Mouse (Mus musculus): ENCODE data around the gene Nckap1l. TPM values are rescaled to one million over a fixed set of nuclear protein-coding genes. Genes with fewer than 3 reads are reported as not detected.

Gene Nckap1l
- polyA plus RNA-seq, 1 experiment from 2014 or later, result 2.1 TPM

DNA sequence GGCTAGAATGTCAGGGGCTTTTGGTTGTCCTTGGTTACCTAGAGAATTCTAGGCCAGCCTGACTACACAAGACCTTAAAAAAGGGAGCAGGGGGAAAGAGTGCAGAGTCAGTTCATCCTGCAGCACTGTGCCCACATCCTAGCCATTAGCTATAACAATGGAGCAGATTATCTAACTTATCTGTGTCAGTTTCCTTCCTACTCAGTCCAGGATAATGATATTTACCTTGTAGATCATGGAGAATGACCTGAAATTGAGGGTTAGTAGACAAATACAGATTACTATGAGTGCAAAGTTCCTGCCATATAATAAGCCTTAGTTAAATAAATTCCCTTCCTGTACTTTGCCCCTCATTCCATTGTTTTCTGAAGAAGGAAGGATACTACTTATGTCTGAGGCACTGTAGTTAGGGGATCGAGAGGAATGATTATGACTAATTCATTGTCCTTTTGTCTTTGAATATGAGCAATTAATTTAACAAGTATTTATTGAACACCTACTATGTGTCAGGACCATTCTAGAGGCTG is 25.5 kb downstream of the Nckap1l start:
- Histone ChIP-seq H3K9me3 (replicated peaks) (no peaks in the 10 kb centered on the region), H3K27me3 (no peaks in the 10 kb centered on the region), H3K36me3 (no peaks in the 10 kb centered on the region), H3K27ac (no peak overlapping the region), H3K4me2 (replicated peaks) (no peak overlapping the region), H3K4me3 (no peak overlapping the region), H3K9ac (no peak overlapping the region), H3K4me1 (no peaks in the 10 kb centered on the region)
- 80% methylated on average over 1 of the region's 1 CpGs for WGBS
- no peak for ATAC-seq (ENCODE audit: low FRiP score)

DNA sequence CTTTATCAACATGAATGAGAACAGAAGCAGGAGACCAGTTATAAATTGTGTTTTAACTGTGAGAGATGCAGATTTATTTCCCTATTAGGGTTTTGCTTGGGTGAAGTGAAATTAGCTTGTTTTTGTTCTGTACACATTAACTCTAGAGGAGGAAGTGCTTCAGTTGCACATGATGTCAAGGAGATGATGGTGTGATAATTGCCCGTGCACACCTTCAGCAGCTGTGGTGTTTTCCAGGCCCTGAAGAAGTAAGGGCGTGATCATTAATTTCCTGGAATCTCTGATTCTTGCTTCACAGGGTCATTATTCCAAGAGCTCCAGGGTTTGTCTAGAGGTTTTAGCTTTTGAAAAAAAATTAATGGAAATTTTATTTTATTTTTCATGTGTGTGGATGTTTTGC is 26.5 kb downstream of the Nckap1l start:
- no peak overlapping the region for H3K4me3 ChIP-seq
- no peak overlapping the region for H3K4me2 ChIP-seq (replicated peaks)
- ATAC-seq (ENCODE audit: low FRiP score), result no peak
- H3K36me3 ChIP-seq, result no peaks in the 10 kb centered on the region
- 96% methylated on average over 2 of the region's 2 CpGs for WGBS
- H3K27me3 ChIP-seq, result no peaks in the 10 kb centered on the region
- no peak overlapping the region for H3K27ac ChIP-seq
- peaks cover 4% of the 10 kb centered on the region; the same call in 1 of the 2 replicates for H3K4me1 ChIP-seq
- no peak overlapping the region for H3K9ac ChIP-seq
- no peaks in the 10 kb centered on the region for H3K9me3 ChIP-seq (replicated peaks)

DNA sequence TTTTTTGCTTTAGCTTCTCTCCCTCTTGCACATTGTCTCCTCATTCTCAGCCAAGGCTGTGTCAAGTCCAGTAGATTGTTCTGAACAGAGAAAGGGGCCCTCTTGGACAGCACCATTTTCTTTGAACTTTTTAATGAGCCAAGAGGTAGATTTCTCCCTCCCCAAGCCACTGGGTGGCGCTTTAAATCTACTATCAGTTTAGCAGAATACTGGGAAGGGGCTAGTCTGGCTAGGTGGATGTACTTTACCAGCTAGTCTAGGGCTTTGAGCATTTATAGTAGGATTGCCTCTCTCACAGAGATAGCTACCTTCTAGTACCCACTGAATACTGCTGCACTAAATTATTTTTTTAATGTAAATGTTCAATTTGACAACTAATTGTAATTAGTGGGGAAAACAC is 28.9 kb downstream of the Nckap1l start:
- ATAC-seq (ENCODE audit: low FRiP score), result peak; percentile 66; the same call in 1 of the 2 replicates

DNA sequence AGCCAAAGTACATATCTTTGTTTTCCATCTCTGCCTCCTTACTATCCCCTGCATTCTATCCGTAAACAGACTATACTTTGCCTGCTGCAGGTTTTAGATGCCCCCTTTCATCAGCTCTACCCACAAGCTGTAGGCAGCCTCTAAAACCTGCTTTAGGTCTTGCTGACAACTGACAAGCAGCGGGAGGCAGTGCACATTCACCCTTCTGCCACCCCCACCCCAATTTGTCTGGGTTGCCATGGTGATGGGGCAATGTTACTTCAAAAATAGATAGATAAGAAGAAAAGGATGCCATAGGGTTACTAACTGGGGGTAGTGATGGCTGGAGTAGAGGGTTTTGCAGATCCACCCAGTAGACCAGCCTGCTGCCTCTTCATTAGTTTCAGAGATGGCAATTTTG is 30.9 kb downstream of the Nckap1l start:
- WGBS, result 43% methylated on average over 2 of the region's 2 CpGs
- no peaks in the 10 kb centered on the region for H3K9me3 ChIP-seq (replicated peaks)
- H3K9ac ChIP-seq, result no peak overlapping the region
- no peak for ATAC-seq (ENCODE audit: low FRiP score)
- no peak overlapping the region for H3K4me3 ChIP-seq
- no peak overlapping the region for H3K27ac ChIP-seq
- H3K27me3 ChIP-seq, result no peaks in the 10 kb centered on the region
- no peak overlapping the region for H3K4me2 ChIP-seq (replicated peaks)
- peaks cover 4% of the 10 kb centered on the region; the same call in 1 of the 2 replicates for H3K4me1 ChIP-seq
- no peaks in the 10 kb centered on the region for H3K36me3 ChIP-seq

More for the DNA sequence above, 28.9 kb downstream of the Nckap1l start:
- H3K4me2 ChIP-seq (replicated peaks), result no peak overlapping the region
- H3K9me3 ChIP-seq (replicated peaks), result no peaks in the 10 kb centered on the region
- no peak overlapping the region for H3K4me3 ChIP-seq
- H3K9ac ChIP-seq, result no peak overlapping the region
- no peaks in the 10 kb centered on the region for H3K27me3 ChIP-seq
- no peaks in the 10 kb centered on the region for H3K36me3 ChIP-seq
- H3K4me1 ChIP-seq, result peaks cover 4% of the 10 kb centered on the region; the same call in 1 of the 2 replicates
- 0% methylated on average over 1 of the region's 1 CpGs for WGBS
- H3K27ac ChIP-seq, result no peak overlapping the region

DNA sequence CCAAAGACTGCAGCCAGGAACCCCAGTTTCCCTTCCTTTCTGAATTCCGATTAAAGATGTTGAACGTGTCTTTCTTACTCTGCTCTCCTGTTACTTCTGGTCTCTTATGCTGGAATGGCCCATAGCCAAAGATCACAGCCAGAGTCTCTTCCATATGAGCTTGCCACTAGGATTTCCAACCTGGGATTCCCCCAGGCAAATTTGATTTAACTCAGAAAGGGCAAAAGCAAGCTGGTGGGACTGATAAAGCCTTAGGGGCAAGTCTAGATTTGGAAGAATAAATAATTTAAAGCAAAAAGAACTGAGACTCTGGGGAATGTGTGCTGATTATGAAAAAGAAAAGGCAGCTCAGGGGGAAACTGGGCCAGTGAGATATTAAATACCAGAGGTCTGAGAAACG is 31.5 kb downstream of the Nckap1l start:
- whole genome bisulfite sequencing, result 61% methylated on average over 3 of the region's 3 CpGs
- H3K9ac ChIP-seq, result no peak overlapping the region
- no peaks in the 10 kb centered on the region for H3K36me3 ChIP-seq
- ATAC-seq (ENCODE audit: low FRiP score), result no peak
- H3K27me3 ChIP-seq, result no peaks in the 10 kb centered on the region
- H3K4me1 ChIP-seq, result peaks cover 4% of the 10 kb centered on the region; the same call in 1 of the 2 replicates
- no peaks in the 10 kb centered on the region for H3K9me3 ChIP-seq (replicated peaks)
- H3K4me2 ChIP-seq (replicated peaks), result no peak overlapping the region
- no peak overlapping the region for H3K4me3 ChIP-seq
- H3K27ac ChIP-seq, result no peak overlapping the region

DNA sequence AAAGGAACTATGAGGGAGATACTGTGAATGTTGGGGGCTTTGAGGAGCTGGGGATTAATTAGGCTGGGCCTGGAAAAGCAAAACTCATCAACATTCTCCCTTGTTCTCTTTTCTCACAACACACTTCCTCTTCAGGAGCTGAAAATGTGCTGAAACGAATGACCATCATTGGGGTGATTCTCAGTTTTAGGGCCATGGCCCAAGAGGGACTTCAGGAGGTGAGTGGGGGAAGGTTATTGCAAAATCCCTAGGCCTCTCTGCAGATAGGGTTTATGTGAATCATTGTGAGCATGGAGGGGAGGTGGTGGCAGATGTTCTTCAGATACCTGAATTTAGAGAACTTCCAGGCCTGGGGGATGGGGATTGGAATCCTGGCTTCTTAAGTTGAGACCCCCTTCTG is 33.1 kb downstream of the Nckap1l start:
- Histone ChIP-seq H3K9me3 (replicated peaks) (no peaks in the 10 kb centered on the region), H3K9ac (no peak overlapping the region), H3K4me2 (replicated peaks) (no peak overlapping the region), H3K27ac (no peak overlapping the region), H3K36me3 (no peaks in the 10 kb centered on the region), H3K4me1 (peaks cover 4% of the 10 kb centered on the region; the same call in 1 of the 2 replicates), H3K27me3 (no peaks in the 10 kb centered on the region), H3K4me3 (no peak overlapping the region)
- ATAC-seq (ENCODE audit: low FRiP score), result no peak
- WGBS, result 77% methylated on average over 1 of the region's 1 CpGs

DNA sequence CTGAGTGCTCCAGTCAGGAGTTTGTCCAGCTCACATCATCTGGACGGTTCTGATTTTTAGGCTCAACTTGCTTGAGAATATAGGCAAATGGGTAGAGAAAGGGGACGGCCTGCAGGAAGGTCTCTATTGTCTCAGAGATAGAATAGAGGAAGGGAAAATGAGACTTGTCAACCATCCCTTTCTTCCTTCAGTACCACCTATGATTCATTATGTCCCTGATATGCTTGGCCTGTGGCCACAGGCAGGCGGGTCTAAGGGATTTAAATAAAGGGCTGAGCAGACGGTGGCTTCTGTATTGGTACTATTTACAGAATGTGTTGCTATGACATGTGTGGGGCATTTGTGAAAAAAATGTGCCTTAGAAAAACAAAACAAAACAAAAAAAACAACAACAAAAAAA is 34.7 kb downstream of the Nckap1l start:
- Histone ChIP-seq H3K36me3 (no peaks in the 10 kb centered on the region), H3K9me3 (replicated peaks) (no peaks in the 10 kb centered on the region), H3K27ac (no peak overlapping the region), H3K4me3 (no peak overlapping the region), H3K4me1 (peaks cover 8% of the 10 kb centered on the region; the same call in 1 of the 2 replicates), H3K27me3 (no peaks in the 10 kb centered on the region), H3K9ac (no peak overlapping the region), H3K4me2 (replicated peaks) (no peak overlapping the region)
- ATAC-seq (ENCODE audit: low FRiP score), result no peak
- 59% methylated on average over 4 of the region's 4 CpGs for WGBS

DNA sequence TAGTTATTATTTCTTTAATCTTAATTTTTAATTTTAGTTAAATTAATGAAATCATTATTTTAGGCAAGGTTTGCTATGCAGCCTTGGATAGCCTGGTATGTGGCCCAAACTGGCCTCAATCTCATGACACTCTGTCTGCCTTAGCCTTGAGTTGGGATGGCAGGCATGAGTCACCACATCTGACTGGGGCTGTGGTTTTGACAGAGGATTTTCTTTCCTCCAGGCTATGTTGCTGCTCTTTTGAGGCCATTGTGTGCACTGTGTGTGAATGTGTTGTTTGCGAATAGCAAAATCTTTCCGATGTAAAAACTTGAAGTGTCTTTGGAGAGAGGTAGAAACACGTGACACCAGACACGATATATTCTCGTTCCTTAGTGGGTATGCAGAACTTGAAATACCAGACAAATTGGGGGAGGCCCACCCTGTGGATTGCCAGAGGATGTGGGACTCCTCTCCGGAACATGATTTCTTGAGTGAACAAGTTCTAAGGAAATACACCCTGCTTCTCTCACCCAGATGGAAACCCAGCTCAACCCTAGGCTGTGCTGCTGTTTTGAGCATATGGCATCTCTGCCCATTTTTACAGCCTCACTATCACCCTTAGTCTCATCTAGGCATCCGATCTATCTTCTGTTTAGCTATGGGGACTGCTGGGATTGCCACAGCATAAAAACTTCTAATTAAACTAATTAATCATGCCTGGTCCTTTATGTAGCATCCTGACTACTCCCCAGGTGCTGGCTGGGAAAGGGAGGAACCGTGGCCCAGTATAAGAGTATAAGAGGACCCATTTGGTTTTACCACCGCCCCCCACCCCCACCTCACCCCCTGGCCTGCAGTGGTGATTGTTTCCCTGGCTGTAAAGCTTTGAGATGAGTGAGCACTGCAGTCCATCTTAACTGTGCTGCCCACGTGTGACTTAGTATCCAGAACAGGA is 42.9 kb downstream of the Nckap1l start:
- Histone ChIP-seq H3K4me2 (replicated peaks) (no peak overlapping the region), H3K9ac (no peak overlapping the region), H3K9me3 (replicated peaks) (no peaks in the 10 kb centered on the region), H3K27me3 (0 out of 2 replicates have a peak, but pooled peaks cover 6% of the 10 kb centered on the region), H3K4me3 (no peak overlapping the region), H3K27ac (no peak overlapping the region), H3K4me1 (peaks cover 13% of the 10 kb centered on the region; the same call in 1 of the 2 replicates), H3K36me3 (no peaks in the 10 kb centered on the region)
- ATAC-seq (ENCODE audit: low FRiP score), result peak; percentile 51; the same call in 1 of the 2 replicates
- WGBS, result 75% methylated on average over 10 of the region's 10 CpGs

DNA sequence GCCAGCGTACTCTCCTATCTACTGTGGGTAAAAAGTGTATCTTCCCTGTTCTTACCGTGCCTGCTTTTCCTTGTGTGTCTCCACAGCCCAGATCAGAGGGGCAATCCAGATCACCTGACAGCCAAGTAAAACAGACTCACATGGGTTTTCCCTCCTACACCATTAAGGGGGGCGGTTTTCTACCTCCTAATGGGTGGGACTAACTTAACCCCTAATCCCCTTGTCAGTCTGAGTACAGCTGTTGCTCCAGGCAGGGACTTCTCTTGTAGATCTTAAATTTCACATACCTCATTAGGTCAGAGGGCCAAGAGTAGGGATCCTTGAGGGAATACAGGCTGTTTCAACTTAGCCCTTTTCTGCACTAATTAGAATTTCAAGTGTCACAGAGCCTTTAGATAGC is 44.6 kb downstream of the Nckap1l start:
- H3K27me3 ChIP-seq, result 0 out of 2 replicates have a peak, but pooled peaks cover 6% of the 10 kb centered on the region
- ATAC-seq (ENCODE audit: low FRiP score), result no peak
- H3K9me3 ChIP-seq (replicated peaks), result no peaks in the 10 kb centered on the region
- no peak overlapping the region for H3K27ac ChIP-seq
- H3K9ac ChIP-seq, result no peak overlapping the region
- WGBS, result 41% methylated on average over 3 of the region's 3 CpGs
- no peaks in the 10 kb centered on the region for H3K36me3 ChIP-seq
- H3K4me1 ChIP-seq, result peaks cover 14% of the 10 kb centered on the region
- no peak overlapping the region for H3K4me3 ChIP-seq
- no peak overlapping the region for H3K4me2 ChIP-seq (replicated peaks)

DNA sequence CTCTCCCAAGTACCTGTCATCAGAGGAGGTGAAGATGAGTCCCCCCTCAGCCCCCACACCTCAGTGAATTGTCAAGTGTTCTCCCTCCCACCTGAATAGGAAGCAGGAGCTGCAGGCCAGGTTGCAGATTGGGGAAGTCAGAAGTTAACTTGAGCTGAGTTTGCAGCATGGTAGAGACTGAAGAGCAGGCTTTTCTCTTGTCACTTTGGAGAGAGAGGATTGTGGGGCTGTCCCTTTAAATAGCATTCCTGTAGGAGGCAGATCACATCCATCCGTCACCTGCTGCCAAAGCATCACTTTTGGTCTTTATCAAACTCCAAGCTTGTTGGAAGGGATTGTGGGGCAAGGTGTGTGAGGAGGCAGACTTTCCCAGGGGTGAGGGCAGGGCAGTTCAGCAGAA is 47.1 kb downstream of the Nckap1l start:
- Histone ChIP-seq H3K36me3 (no peaks in the 10 kb centered on the region), H3K9me3 (replicated peaks) (no peaks in the 10 kb centered on the region), H3K27ac (no peak overlapping the region), H3K27me3 (0 out of 2 replicates have a peak, but pooled peaks cover 10% of the 10 kb centered on the region), H3K9ac (no peak overlapping the region), H3K4me1 (peaks cover 26% of the 10 kb centered on the region), H3K4me2 (replicated peaks) (no peak overlapping the region), H3K4me3 (no peak overlapping the region)
- ATAC-seq (ENCODE audit: low FRiP score), result no peak
- 58% methylated on average over 1 of the region's 1 CpGs for WGBS

DNA sequence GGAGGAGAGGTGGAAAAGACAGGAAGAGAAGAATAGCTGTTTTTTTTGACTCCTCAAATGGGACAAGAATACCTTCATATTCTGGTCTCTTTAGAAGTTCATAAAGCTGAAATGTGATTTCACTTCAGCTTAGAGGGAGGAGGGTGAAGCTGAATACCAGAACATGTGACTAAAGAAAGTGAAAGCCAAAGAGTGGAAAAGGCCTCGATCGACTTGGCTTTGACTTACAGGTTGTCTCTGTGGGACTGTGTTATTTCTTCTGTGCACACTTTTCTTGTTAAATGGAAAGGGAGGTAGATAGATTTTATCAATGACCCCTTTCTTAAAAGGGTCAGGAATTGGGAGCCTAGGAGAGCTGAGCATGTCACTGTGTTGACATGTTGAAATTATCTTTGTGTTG is 47.6 kb downstream of the Nckap1l start:
- Histone ChIP-seq H3K4me3 (no peak overlapping the region), H3K27me3 (0 out of 2 replicates have a peak, but pooled peaks cover 10% of the 10 kb centered on the region), H3K4me1 (peaks cover 26% of the 10 kb centered on the region), H3K36me3 (no peaks in the 10 kb centered on the region), H3K4me2 (replicated peaks) (no peak overlapping the region), H3K27ac (no peak overlapping the region), H3K9me3 (replicated peaks) (no peaks in the 10 kb centered on the region), H3K9ac (no peak overlapping the region)
- WGBS, result 70% methylated on average over 2 of the region's 2 CpGs
- ATAC-seq (ENCODE audit: low FRiP score), result no peak

DNA sequence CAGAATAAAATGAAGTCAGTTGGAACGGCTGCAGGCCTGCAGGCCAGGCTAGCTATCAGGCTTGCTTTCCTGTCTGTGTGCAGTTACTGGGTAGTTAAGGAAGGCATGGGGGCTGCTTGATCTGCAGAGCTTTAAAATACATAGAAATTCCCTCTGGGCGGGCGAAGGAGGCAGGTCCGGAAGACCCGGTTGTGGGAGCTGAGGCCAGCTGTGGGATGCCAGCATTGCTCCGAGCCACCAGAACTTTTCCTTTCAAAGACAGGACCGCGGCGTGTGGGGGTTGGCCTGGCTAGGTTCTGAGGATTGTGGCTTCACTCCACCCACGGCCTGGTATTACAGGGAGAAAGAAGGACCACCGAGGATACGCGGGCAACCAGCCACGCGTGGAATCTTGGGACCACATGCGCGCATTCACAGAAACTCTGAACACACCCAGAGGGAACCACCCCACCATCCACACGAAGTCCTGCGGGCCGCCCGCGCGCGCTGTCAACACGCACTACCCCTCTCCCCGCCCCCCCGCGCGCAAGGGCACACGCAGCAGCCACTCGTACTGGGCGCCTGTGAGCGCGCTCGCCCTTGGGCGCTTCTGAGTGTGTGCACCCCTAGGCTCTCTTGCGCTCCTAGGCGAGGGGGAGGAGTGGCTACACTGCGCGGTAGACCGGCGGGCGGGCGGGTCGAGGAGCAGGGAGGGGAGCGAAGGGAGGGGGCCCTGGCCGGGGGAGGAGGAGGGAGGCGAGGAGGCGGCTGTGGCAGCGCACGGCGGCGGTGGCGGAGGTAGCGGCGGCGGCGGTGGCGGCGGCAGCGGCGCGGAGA is 49.0 kb downstream of the Nckap1l start, which contains the start of gene Pde1b:
Gene Pde1b, plus strand, starts transcription at position 600 of the 816 bp plus-strand sequence.
- no peaks in the 10 kb centered on the region for H3K9me3 ChIP-seq (replicated peaks)

More for the DNA sequence above, 49.0 kb downstream of the Nckap1l start, which contains the start of gene Pde1b:
- H3K27me3 ChIP-seq, result 0 out of 2 replicates have a peak, but pooled peaks cover 10% of the 10 kb centered on the region
- no peaks in the 10 kb centered on the region for H3K36me3 ChIP-seq
- H3K9ac ChIP-seq, result peak within 1 kb of the TSS; percentile 85
- ATAC-seq (ENCODE audit: low FRiP score), result peak; percentile 91
- H3K27ac ChIP-seq, result peak within 1 kb of the TSS; percentile 79
- peak within 1 kb of the TSS; percentile 69 for H3K4me3 ChIP-seq
- H3K4me1 ChIP-seq, result peaks cover 28% of the 10 kb centered on the region
- H3K4me2 ChIP-seq (replicated peaks), result peak within 1 kb of the TSS; percentile 97
- under 1% methylated on average over 49 of the region's 63 CpGs for WGBS

Data from hindbrain, embryonic 12.5 days (tissue).